Mouse (Mus musculus) duodenum, adult 2 months (tissue): ENCODE data around the gene 2810459M11Rik. TPM values are rescaled to one million over a fixed set of nuclear protein-coding genes. Genes with fewer than 3 reads are reported as not detected.

Source experiments
- polyA plus RNA-seq: library from polyadenylated mRNA; depleted of rRNA; stranded (reverse); fragments of >200 nt; gene quantifications from 2 replicates; pipeline ENCODE4 v1.2.3, GENCODE M21; 2012; ENCODE audit warnings: low replicate concordance; rRNA removed

Gene 2810459M11Rik
- polyA plus RNA-seq, result 21.2 TPM in 2 replicates

GRCm38 (mm10) chr1:86045848-86046805 lies at the start of gene 2810459M11Rik:
2810459M11Rik (plus strand) TSS chr1:86045863.

GRCm38 (mm10) chr1:86016516-86016915 lies 29.1 kb upstream of the 2810459M11Rik start, which contains the start of gene Spata3:
Spata3 (plus strand) TSS chr1:86016816.

GRCm38 (mm10) chr1:86064271-86064991 lies 18.8 kb downstream of the 2810459M11Rik start, which contains the start of gene Psmd1:
Psmd1 (plus strand) TSS chr1:86064387.

Other genes starting within 250 kb of the 2810459M11Rik start
- 95.4 and 123 TPM in 2 replicates for gene Itm2c, start 151.6 kb upstream of the 2810459M11Rik start, polyA plus RNA-seq
- gene 4933407L21Rik, start 117.4 kb upstream of the 2810459M11Rik start, polyA plus RNA-seq, result 0.39 and 0.53 TPM in 2 replicates
- 3.0 and 4.0 TPM in 2 replicates for gene Gpr55, start 84.9 kb upstream of the 2810459M11Rik start, polyA plus RNA-seq
- not detected in 2 replicates for gene Spata3, start 29.0 kb upstream of the 2810459M11Rik start, polyA plus RNA-seq
- gene Psmd1, start 18.5 kb downstream of the 2810459M11Rik start, polyA plus RNA-seq, result 12.0 and 13.5 TPM in 2 replicates
- gene Htr2b, start 66.1 kb downstream of the 2810459M11Rik start, polyA plus RNA-seq, result 0.94 and 1.7 TPM in 2 replicates
- gene Gm21972, start 87.8 kb downstream of the 2810459M11Rik start, polyA plus RNA-seq, result 0.33 TPM in 1 of 2 replicates, not detected in the other
- 1.00 and 1.8 TPM in 2 replicates for gene Armc9, start 108.9 kb downstream of the 2810459M11Rik start, polyA plus RNA-seq